ENCODE assay signal across 21 mouse cellular contexts in genomic region chr10:65215206-65215605, GRCm38 (mm10).
A peak's percentile ranks its signal among the peaks of the same experiment; 100 is the strongest.
DNase-seq lines count a peak whose midpoint lies in the region; ATAC-seq and TF ChIP-seq lines count a peak whose summit lies in the region.
"Had no signal": no experiment of that assay in that cellular context is flagged by ENCODE, and none has a peak within 500 bp of the region (broad histone marks: within the 10 kb centered on the region; RNA-seq: fewer than 3 reads in every experiment).

No protein-coding gene starts in this region.

- peak; percentile 93 for ATAC-seq in frontal cortex, adult (ENCODE audit: low TSS enrichment)
- ATAC-seq: activated CD4-positive, CD25-positive, alpha-beta regulatory T cell, adult 4 months; forebrain, embryonic 16.5 days; Patski had no signal

- no peak for TF ChIP-seq POLR2A in bone marrow macrophage, adult 2 months (IDR thresholded peaks at IDR 0.05; ENCODE audit: borderline replicate concordance, low read depth, low read length)

- peaks cover 6% of the 10 kb centered on the region; the same call in 1 of the 2 replicates for H3K4me1 ChIP-seq in bone marrow macrophage, adult 2 months (ENCODE audit: control insufficient read depth, insufficient read depth, low read length)
- no peaks in the 10 kb centered on the region for H3K4me1 ChIP-seq in midbrain, embryonic 10.5 days
- H3K4me1 ChIP-seq: embryonic facial prominence, embryonic 12.5 days; forebrain, embryonic 12.5 days; heart, embryonic 13.5 days; hindbrain, embryonic 15.5 days had no signal

- no peak for DNase-seq in frontal cortex, postnatal 14 days (ENCODE audit: low spot score in 2 of 2)
- DNase-seq in right cerebral cortex, adult 18-20 months, result peak; percentile 8
- DNase-seq in right cerebral cortex, postnatal 14 days, result no peak
- DNase-seq in left cerebral cortex, postnatal 25 days (ENCODE audit: low spot score in 2 of 2), result peak; percentile 17 to 80
- no peak for DNase-seq in layer of hippocampus, postnatal 14 days (ENCODE audit: low spot score in 2 of 2)
- DNase-seq in midbrain, embryonic 10.5 days (ENCODE audit: low spot score), result no peak
- DNase-seq: adrenal gland, postnatal 25 days; cerebellum, adult 11 months; cerebellum, adult 8-10 months; cerebellum, postnatal 14 days; gastrocnemius, postnatal 10 days; heart, postnatal 36 days had no signal

- H3K9me3 ChIP-seq in midbrain, embryonic 10.5 days (replicated peaks), result no peaks in the 10 kb centered on the region
- H3K9me3 ChIP-seq: embryonic facial prominence, embryonic 12.5 days; forebrain, embryonic 12.5 days; heart, embryonic 13.5 days; hindbrain, embryonic 15.5 days had no signal

- TF ChIP-seq CTCF in bone marrow macrophage, adult 2 months (IDR thresholded peaks at IDR 0.05; ENCODE audit: low read depth, low read length), result no peak

- intact Hi-C loops in left cerebral cortex, postnatal 25 days (cut with DNase I), result no loop called here

- H3K27me3 ChIP-seq in midbrain, embryonic 10.5 days (ENCODE audit: low read depth, poor library complexity, severe bottlenecking), result no peaks in the 10 kb centered on the region
- H3K27me3 ChIP-seq: embryonic facial prominence, embryonic 12.5 days; forebrain, embryonic 12.5 days; heart, embryonic 13.5 days; hindbrain, embryonic 15.5 days; Patski had no signal

- no peak overlapping the region for H3K4me3 ChIP-seq in bone marrow macrophage, adult 2 months (ENCODE audit: insufficient read depth, low read length)
- H3K4me3 ChIP-seq in midbrain, embryonic 10.5 days, result no peak overlapping the region
- H3K4me3 ChIP-seq: embryonic facial prominence, embryonic 12.5 days; forebrain, embryonic 12.5 days; heart, embryonic 13.5 days; hindbrain, embryonic 15.5 days had no signal

- 72% methylated on average over 3 of the region's 3 CpGs for WGBS in midbrain, embryonic 10.5 days

- peak overlapping the region; percentile 21; the same call in 1 of the 2 replicates for H3K27ac ChIP-seq in bone marrow macrophage, adult 2 months (ENCODE audit: insufficient read depth, low read depth, low read length)
- H3K27ac ChIP-seq in midbrain, embryonic 10.5 days (replicated peaks), result no peak overlapping the region
- H3K27ac ChIP-seq: embryonic facial prominence, embryonic 12.5 days; forebrain, embryonic 12.5 days; heart, embryonic 13.5 days; hindbrain, embryonic 15.5 days had no signal

- no peaks in the 10 kb centered on the region for H3K36me3 ChIP-seq in midbrain, embryonic 10.5 days
- H3K36me3 ChIP-seq: embryonic facial prominence, embryonic 12.5 days; forebrain, embryonic 12.5 days; heart, embryonic 13.5 days; hindbrain, embryonic 15.5 days had no signal

Comparison
In these comparisons a context has a peak if more than half of its experiments do, and no peak if none do; other contexts are left out.
1. DNase-seq: peak in right cerebral cortex, adult 18-20 months (single experiment) and left cerebral cortex, postnatal 25 days (2 of 2); none in frontal cortex, postnatal 14 days (0 of 2), right cerebral cortex, postnatal 14 days (single experiment), layer of hippocampus, postnatal 14 days (0 of 2) and midbrain, embryonic 10.5 days (single experiment).